Mouse (Mus musculus): ENCODE data around the gene Zcchc3. TPM values are rescaled to one million over a fixed set of nuclear protein-coding genes. Genes with fewer than 3 reads are reported as not detected.

Gene Zcchc3
- 3.9 and 4.9 TPM in 2 replicates for polyA plus RNA-seq (2012)

DNA sequence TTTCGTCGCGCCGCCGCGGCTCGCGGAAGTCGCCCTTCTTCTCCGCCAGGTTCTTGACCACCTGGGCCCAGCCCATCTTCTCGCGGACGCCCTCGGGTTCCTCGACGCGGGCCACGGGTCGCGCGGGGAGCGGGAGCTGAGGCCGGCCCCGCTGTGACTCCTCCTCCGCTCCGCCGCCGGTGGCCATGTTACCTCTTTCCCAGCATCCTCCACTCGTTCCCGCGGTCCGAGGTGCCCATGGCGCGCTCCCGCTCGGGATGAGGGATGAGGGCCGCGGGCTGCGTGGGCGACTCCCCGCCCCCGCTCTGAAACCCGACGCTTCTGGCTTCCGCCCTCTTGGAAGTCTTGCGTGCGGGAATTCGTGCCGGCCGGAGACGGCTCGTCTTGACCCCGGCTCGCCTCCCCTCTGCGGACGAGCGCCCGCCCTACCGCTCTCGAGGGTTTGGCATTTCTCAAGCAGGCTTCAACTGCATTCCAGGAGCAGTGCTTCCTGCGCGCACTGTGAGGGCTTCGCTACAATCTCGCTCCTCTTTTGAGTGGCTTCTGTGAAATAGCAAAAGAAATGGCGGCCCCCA is at the start of gene Zcchc3:
TSS of gene Zcchc3 (minus strand) at position 437 of the 575 bp plus-strand sequence.

DNA sequence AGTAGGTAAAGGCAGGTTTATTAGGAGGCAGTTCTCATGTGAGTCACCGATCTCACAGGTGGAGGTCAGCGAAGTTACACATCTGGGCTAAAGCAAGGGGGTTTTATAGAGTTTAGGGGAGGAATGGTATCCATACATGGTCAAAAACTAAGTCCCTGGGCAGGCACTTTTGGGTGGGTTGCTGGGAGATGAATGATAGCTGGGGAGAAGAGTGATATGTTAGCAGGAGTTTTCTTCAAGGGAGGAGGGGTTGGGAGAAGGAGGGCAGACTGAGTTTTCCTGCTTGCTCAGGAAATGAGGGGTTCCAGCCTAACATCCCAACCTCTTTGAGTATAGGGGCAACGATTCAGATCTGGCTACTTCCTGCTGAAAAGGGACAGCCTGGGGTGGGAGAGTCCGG is 460 bp upstream of the Zcchc3 start, which contains the start of gene 6820408C15Rik:
TSS of gene 6820408C15Rik (plus strand) at position 301 of the 400 bp plus-strand sequence.

DNA sequence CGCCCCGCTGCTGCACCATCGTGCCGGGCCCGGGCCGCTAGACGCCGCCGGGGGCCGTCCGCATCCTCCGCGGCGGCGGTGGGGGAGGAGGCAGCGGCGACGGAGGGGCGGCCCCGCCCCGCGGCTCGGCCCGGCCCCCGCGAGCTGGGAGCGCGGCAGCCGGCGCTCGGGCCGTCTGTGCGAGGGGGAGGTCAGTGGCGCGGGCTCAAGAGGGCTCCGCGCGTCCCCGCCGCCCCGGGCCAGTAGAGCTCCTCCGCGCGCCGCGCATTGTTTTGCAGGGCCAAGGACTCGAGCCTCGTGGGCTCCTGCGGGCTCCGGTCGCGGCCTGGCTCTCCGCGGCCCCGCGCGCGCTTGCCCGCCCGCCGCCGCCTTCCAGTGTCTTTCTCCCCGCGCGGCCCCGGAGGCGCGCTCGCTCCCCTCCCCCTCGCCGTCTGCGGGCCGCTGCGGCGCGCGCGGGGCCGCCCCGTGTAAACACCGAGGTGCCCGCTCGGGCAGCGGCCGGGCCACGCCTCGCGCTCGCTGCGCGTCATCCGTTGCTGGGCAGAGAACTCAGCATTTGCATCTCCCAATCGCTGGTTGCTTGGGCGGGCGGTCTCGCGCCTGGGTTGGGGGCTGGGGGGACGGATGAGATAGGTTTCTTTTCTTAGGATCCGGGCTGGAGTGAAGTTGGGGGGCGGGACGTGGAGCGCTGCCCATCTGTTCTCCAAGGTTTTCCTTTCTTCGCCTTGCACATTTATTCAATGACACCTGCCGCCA is 17.0 kb downstream of the Zcchc3 start, which contains the start of gene Sox12:
TSS of gene Sox12 (minus strand) at position 384 of the 756 bp plus-strand sequence.

DNA sequence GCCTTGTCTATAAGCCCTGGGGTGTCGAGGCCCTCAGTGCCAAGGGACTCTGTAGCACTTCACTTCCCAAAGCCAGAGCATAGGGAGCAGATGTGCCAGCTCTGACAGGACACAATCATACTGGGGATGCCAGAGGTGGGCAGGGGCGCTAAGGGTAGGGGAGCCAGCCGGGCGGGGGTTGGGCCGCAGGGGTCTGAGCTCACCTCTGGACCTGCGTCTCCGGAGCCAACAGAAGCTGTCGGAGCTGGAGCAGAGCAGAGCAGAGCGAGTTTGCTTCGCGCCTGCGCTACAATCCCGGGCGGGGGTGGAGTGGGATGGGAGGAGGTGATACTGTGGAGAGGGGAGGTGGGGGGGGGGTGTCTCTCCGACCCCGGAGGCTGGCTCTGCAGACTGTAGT is 38.5 kb downstream of the Zcchc3 start, which contains the start of gene Nrsn2:
TSS of gene Nrsn2 (minus strand) at position 294 of the 397 bp plus-strand sequence.

Other genes with a start within 250 kb of the Zcchc3 start
- gene Csnk2a1, start 188.2 kb downstream of the Zcchc3 start, polyA plus RNA-seq (2012), result 9.7 and 9.8 TPM in 2 replicates
- gene Tbc1d20, start 121.2 kb downstream of the Zcchc3 start, polyA plus RNA-seq (2012), result 10.6 and 17.0 TPM in 2 replicates
- 217 and 239 TPM in 2 replicates for gene Rbck1, start 82.4 kb downstream of the Zcchc3 start, polyA plus RNA-seq (2012)
- 1.9 and 4.1 TPM in 2 replicates for gene Trib3, start 71.0 kb downstream of the Zcchc3 start, polyA plus RNA-seq (2012)
- not detected in 2 replicates for gene Nrsn2, start 38.4 kb downstream of the Zcchc3 start, polyA plus RNA-seq (2012)
- 40.4 and 58.1 TPM in 2 replicates for gene Sox12, start 17.0 kb downstream of the Zcchc3 start, polyA plus RNA-seq (2012)
- gene 6820408C15Rik, start 560 bp upstream of the Zcchc3 start, polyA plus RNA-seq (2012), result not detected in 2 replicates
- gene Defb23, start 49.6 kb upstream of the Zcchc3 start, polyA plus RNA-seq (2012), result not detected in 2 replicates
- gene Defb20, start 62.0 kb upstream of the Zcchc3 start, polyA plus RNA-seq (2012), result not detected in 2 replicates
- not detected in 2 replicates for gene Defb22, start 75.1 kb upstream of the Zcchc3 start, polyA plus RNA-seq (2012)
- not detected in 2 replicates for gene Defb26, start 96.7 kb upstream of the Zcchc3 start, polyA plus RNA-seq (2012)
- gene Defb28, start 103.2 kb upstream of the Zcchc3 start, polyA plus RNA-seq (2012), result not detected in 2 replicates
- not detected in 2 replicates for gene Defb29, start 125.1 kb upstream of the Zcchc3 start, polyA plus RNA-seq (2012)
- not detected in 2 replicates for gene Gm17416, start 154.3 kb upstream of the Zcchc3 start, polyA plus RNA-seq (2012)
- not detected in 2 replicates for gene Defb21, start 157.7 kb upstream of the Zcchc3 start, polyA plus RNA-seq (2012)
- not detected in 2 replicates for gene Defb19, start 165.3 kb upstream of the Zcchc3 start, polyA plus RNA-seq (2012)
- gene Defb45, start 184.4 kb upstream of the Zcchc3 start, polyA plus RNA-seq (2012), result not detected in 2 replicates
- not detected in 2 replicates for gene Defb36, start 189.3 kb upstream of the Zcchc3 start, polyA plus RNA-seq (2012)
- not detected in 2 replicates for gene Defb25, start 208.0 kb upstream of the Zcchc3 start, polyA plus RNA-seq (2012)
- 0.46 TPM in 1 of 2 replicates, not detected in the other for gene Rem1, start 211.9 kb upstream of the Zcchc3 start, polyA plus RNA-seq (2012)